Mouse (Mus musculus): ENCODE data around the gene Ppp1r14a. TPM values are rescaled to one million over a fixed set of nuclear protein-coding genes. Genes with fewer than 3 reads are reported as not detected.

Ppp1r14a gene
- polyA plus RNA-seq, 1 experiment = 11.9 TPM

GRCm38 (mm10) chr7:29318115-29318911 lies 29.2 kb downstream of the Ppp1r14a start:
- no peak for TF ChIP-seq CTCF (IDR thresholded peaks at IDR 0.05; ENCODE audit: control insufficient read depth, insufficient read depth, insufficient replicate concordance, low read depth, low read length)
- TF ChIP-seq POLR2A (IDR thresholded peaks at IDR 0.05; ENCODE audit: control insufficient read depth, low read depth, low read length) = peak; percentile 32; the same call in 1 of the 2 replicates
- Histone ChIP-seq H3K4me3 (ENCODE audit: control insufficient read depth, low read depth, low read length) (peak overlapping the region; percentile 44; the same call in 1 of the 2 replicates), H3K27me3 (ENCODE audit: control insufficient read depth, insufficient read depth, low read length) (no peaks in the 10 kb centered on the region), H3K36me3 (ENCODE audit: control insufficient read depth, insufficient read depth, low read length) (no peaks in the 10 kb centered on the region), H3K27ac (ENCODE audit: control insufficient read depth, insufficient read depth, low read depth, low read length) (peak overlapping the region; percentile 12), H3K4me1 (ENCODE audit: control insufficient read depth, insufficient read depth, low read length) (peaks cover 35% of the 10 kb centered on the region)

- H3K27me3 ChIP-seq (ENCODE audit: control insufficient read depth, insufficient read depth, low read length) = no peaks in the 10 kb centered on the region
- H3K4me3 ChIP-seq (ENCODE audit: control insufficient read depth, low read depth, low read length) = peak overlapping the region; percentile 44
- H3K27ac ChIP-seq (ENCODE audit: control insufficient read depth, insufficient read depth, low read depth, low read length) = peak overlapping the region; percentile 65
- H3K36me3 ChIP-seq (ENCODE audit: control insufficient read depth, insufficient read depth, low read length) = no peaks in the 10 kb centered on the region
- TF ChIP-seq POLR2A (IDR thresholded peaks at IDR 0.05; ENCODE audit: control insufficient read depth, low read depth, low read length) (no peak), CTCF (IDR thresholded peaks at IDR 0.05; ENCODE audit: control insufficient read depth, insufficient read depth, insufficient replicate concordance, low read depth, low read length) (no peak)
- peaks cover 31% of the 10 kb centered on the region for H3K4me1 ChIP-seq (ENCODE audit: control insufficient read depth, insufficient read depth, low read length)
These were observed 30.5 kb downstream of the Ppp1r14a start for GRCm38 (mm10) chr7:29319337-29320307.

- Histone ChIP-seq H3K27me3 (ENCODE audit: control insufficient read depth, insufficient read depth, low read length) (no peaks in the 10 kb centered on the region), H3K27ac (ENCODE audit: control insufficient read depth, insufficient read depth, low read depth, low read length) (no peak overlapping the region), H3K4me1 (ENCODE audit: control insufficient read depth, insufficient read depth, low read length) (no peaks in the 10 kb centered on the region), H3K36me3 (ENCODE audit: control insufficient read depth, insufficient read depth, low read length) (peaks cover 2% of the 10 kb centered on the region; the same call in 1 of the 2 replicates), H3K4me3 (ENCODE audit: control insufficient read depth, low read depth, low read length) (no peak overlapping the region)
- TF ChIP-seq POLR2A (IDR thresholded peaks at IDR 0.05; ENCODE audit: control insufficient read depth, low read depth, low read length) (no peak), CTCF (IDR thresholded peaks at IDR 0.05; ENCODE audit: control insufficient read depth, insufficient read depth, insufficient replicate concordance, low read depth, low read length) (no peak)
These were observed 38.0 kb downstream of the Ppp1r14a start for GRCm38 (mm10) chr7:29327087-29327486.

GRCm38 (mm10) chr7:29328984-29329383 lies 39.9 kb downstream of the Ppp1r14a start:
- Histone ChIP-seq H3K27me3 (ENCODE audit: control insufficient read depth, insufficient read depth, low read length) (no peaks in the 10 kb centered on the region), H3K36me3 (ENCODE audit: control insufficient read depth, insufficient read depth, low read length) (peaks cover 2% of the 10 kb centered on the region; the same call in 1 of the 2 replicates), H3K4me1 (ENCODE audit: control insufficient read depth, insufficient read depth, low read length) (no peaks in the 10 kb centered on the region), H3K4me3 (ENCODE audit: control insufficient read depth, low read depth, low read length) (no peak overlapping the region), H3K27ac (ENCODE audit: control insufficient read depth, insufficient read depth, low read depth, low read length) (no peak overlapping the region)
- TF ChIP-seq CTCF (IDR thresholded peaks at IDR 0.05; ENCODE audit: control insufficient read depth, insufficient read depth, insufficient replicate concordance, low read depth, low read length) (no peak), POLR2A (IDR thresholded peaks at IDR 0.05; ENCODE audit: control insufficient read depth, low read depth, low read length) (no peak)

GRCm38 (mm10) chr7:29334156-29334555 lies 45.0 kb downstream of the Ppp1r14a start:
- H3K4me1 ChIP-seq (ENCODE audit: control insufficient read depth, insufficient read depth, low read length) = no peaks in the 10 kb centered on the region
- no peaks in the 10 kb centered on the region for H3K27me3 ChIP-seq (ENCODE audit: control insufficient read depth, insufficient read depth, low read length)
- no peaks in the 10 kb centered on the region for H3K36me3 ChIP-seq (ENCODE audit: control insufficient read depth, insufficient read depth, low read length)
- no peak overlapping the region for H3K4me3 ChIP-seq (ENCODE audit: control insufficient read depth, low read depth, low read length)
- TF ChIP-seq POLR2A (IDR thresholded peaks at IDR 0.05; ENCODE audit: control insufficient read depth, low read depth, low read length) = no peak
- no peak for TF ChIP-seq CTCF (IDR thresholded peaks at IDR 0.05; ENCODE audit: control insufficient read depth, insufficient read depth, insufficient replicate concordance, low read depth, low read length)
- H3K27ac ChIP-seq (ENCODE audit: control insufficient read depth, insufficient read depth, low read depth, low read length) = no peak overlapping the region

GRCm38 (mm10) chr7:29335276-29335675 lies 46.2 kb downstream of the Ppp1r14a start:
- Histone ChIP-seq H3K36me3 (ENCODE audit: control insufficient read depth, insufficient read depth, low read length) (no peaks in the 10 kb centered on the region), H3K27me3 (ENCODE audit: control insufficient read depth, insufficient read depth, low read length) (no peaks in the 10 kb centered on the region), H3K4me3 (ENCODE audit: control insufficient read depth, low read depth, low read length) (no peak overlapping the region), H3K4me1 (ENCODE audit: control insufficient read depth, insufficient read depth, low read length) (no peaks in the 10 kb centered on the region), H3K27ac (ENCODE audit: control insufficient read depth, insufficient read depth, low read depth, low read length) (no peak overlapping the region)
- TF ChIP-seq POLR2A (IDR thresholded peaks at IDR 0.05; ENCODE audit: control insufficient read depth, low read depth, low read length) (no peak), CTCF (IDR thresholded peaks at IDR 0.05; ENCODE audit: control insufficient read depth, insufficient read depth, insufficient replicate concordance, low read depth, low read length) (no peak)

Data from testis, adult 2 months (tissue).